Mouse (Mus musculus): Measurements from ENCODE around the gene Tbc1d32. TPM values are rescaled to one million over a fixed set of nuclear protein-coding genes. Genes with fewer than 3 reads are reported as not detected.

Gene Tbc1d32
- total and polyA plus RNA-seq, 2 experiments from 2014 or later: 1.7 to 2.3 TPM

DNA sequence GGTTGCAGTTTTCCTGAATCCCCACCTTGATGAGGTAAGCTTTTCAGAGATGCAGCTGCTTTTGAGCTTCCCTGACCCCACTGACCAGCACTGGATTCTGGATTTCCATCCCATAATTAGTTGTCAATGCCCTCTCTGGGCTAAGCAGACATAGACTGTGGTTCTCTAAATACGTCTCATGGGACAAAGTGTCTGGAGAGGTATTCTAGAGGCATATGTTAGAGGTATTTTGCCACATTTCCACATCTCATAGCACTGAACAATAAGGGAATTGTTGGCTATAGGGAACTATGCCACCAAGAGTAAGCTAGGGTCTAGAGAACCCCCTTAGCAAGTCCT, 121.5 kb downstream of the Tbc1d32 start:
- ATAC-seq (ENCODE audit: insufficient read depth, low read depth): peak; percentile 24
- peak overlapping the region; percentile 68 for H3K27ac ChIP-seq (ENCODE audit: low read depth)
- WGBS: 30% methylated on average over 1 of the region's 1 CpGs
- peak overlapping the region; percentile 69 for H3K9ac ChIP-seq (replicated peaks; ENCODE audit: low read depth, low read length)
- H3K4me3 ChIP-seq (ENCODE audit: low read depth, low read length): peak overlapping the region; percentile 57
- H3K4me1 ChIP-seq (ENCODE audit: control insufficient read depth, insufficient read depth): no peaks in the 10 kb centered on the region
- no peaks in the 10 kb centered on the region for H3K36me3 ChIP-seq (replicated peaks; ENCODE audit: control insufficient read depth, insufficient read depth, low read length)
- H3K27me3 ChIP-seq (ENCODE audit: control insufficient read depth, insufficient read depth, low read length): no peaks in the 10 kb centered on the region
- H3K4me2 ChIP-seq (ENCODE audit: low read depth, low read length): peak overlapping the region; percentile 64
- DNase-seq (ENCODE audit: low spot score): peak; percentile 20
- H3K9me3 ChIP-seq (replicated peaks; ENCODE audit: control insufficient read depth, low read length): no peaks in the 10 kb centered on the region
- no peak for TF ChIP-seq CTCF (IDR thresholded peaks at IDR 0.05; ENCODE audit: low read depth)
- TF ChIP-seq EP300 (IDR thresholded peaks at IDR 0.05; ENCODE audit: low read depth): no peak

DNA sequence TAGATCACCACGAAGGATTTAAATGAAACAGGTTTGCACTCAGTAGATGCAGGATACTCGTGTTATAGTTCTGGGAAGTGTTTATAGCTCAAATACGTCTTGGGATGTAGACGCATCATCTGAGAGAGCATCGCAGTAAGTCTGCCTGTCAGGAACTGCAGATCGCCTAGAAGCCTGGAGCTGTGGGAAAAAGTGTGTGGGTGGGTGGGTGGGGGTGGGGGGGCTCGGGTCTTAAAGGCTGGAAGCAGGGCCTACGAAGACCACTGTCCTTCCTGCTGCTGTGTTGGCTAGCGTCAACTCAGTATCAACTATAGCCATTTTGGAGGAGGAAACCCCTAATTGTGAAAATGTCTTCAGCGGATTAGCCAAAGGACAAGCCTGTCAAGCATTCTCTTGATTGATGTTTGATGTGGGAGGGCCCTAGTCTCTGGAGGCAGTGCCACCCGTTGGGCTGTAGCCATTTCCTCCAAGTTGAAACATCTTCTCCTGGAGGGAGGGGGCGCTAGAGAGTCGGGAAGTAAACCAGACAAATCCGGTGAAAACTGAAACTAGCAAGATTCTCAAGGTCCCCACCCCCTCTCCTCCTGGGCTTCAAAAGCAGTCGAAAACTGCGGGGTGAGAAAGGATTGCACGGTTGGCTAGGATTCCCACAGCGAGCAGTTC, 122.0 kb downstream of the Tbc1d32 start, which contains the start of gene Msl3l2:
TSS of gene Msl3l2 (plus strand) at position 585 of the 663 bp plus-strand sequence.
- ATAC-seq (ENCODE audit: insufficient read depth, low read depth): peak; percentile 91
- DNase-seq (ENCODE audit: low spot score): peak; percentile 87
- WGBS: 22% methylated on average over 18 of the region's 18 CpGs

DNA sequence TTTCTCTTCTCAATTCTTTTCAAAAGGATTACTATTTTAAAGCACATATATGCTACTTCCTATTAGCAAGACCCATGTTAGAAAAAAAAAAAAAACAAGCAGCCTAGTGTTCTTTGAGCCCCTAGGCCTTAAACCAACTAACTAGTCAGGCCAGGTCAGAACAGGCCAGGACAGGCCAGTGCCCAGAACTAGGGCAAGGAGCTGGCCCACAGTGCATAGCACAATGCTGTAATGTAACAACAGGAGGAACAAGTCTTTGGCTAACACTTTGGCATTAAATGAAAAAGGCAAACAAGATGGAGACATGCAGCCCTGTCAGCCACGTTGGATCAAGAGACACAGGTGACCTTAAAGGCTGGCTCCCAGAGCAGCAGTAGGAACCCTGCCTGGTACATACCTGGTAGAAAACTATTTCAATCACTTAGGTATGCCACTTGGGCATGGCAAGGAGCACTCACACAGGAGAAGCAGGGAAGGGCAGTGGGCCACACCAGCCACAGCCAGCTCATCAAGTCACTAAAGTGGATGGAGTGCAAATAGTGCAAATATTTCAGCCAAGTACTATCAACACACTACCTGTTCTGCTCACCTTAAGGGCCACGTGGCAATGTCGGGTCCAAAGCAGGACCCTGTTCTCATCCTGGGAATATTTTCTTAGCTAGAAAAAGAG, 128.7 kb downstream of the Tbc1d32 start:
- Histone ChIP-seq H3K4me2 (ENCODE audit: low read depth, low read length) (no peak overlapping the region), H3K9me3 (replicated peaks; ENCODE audit: control insufficient read depth, low read length) (no peaks in the 10 kb centered on the region), H3K27ac (ENCODE audit: low read depth) (no peak overlapping the region), H3K4me3 (ENCODE audit: low read depth, low read length) (no peak overlapping the region), H3K9ac (replicated peaks; ENCODE audit: low read depth, low read length) (no peak overlapping the region), H3K36me3 (replicated peaks; ENCODE audit: control insufficient read depth, insufficient read depth, low read length) (no peaks in the 10 kb centered on the region), H3K4me1 (ENCODE audit: control insufficient read depth, insufficient read depth) (no peaks in the 10 kb centered on the region), H3K27me3 (ENCODE audit: control insufficient read depth, insufficient read depth, low read length) (no peaks in the 10 kb centered on the region)
- no peak for DNase-seq (ENCODE audit: low spot score)
- ATAC-seq (ENCODE audit: insufficient read depth, low read depth): no peak
- no peak for TF ChIP-seq CTCF (IDR thresholded peaks at IDR 0.05; ENCODE audit: low read depth)
- TF ChIP-seq EP300 (IDR thresholded peaks at IDR 0.05; ENCODE audit: low read depth): no peak
- WGBS: 87% methylated on average over 3 of the region's 3 CpGs

More for the DNA sequence above, 122.0 kb downstream of the Tbc1d32 start, which contains the start of gene Msl3l2:
- peak within 1 kb of the TSS; percentile 64 for H3K4me2 ChIP-seq (ENCODE audit: low read depth, low read length)
- H3K9me3 ChIP-seq (replicated peaks; ENCODE audit: control insufficient read depth, low read length): no peaks in the 10 kb centered on the region
- no peaks in the 10 kb centered on the region for H3K4me1 ChIP-seq (ENCODE audit: control insufficient read depth, insufficient read depth)
- peak within 1 kb of the TSS; percentile 69 for H3K9ac ChIP-seq (replicated peaks; ENCODE audit: low read depth, low read length)
- TF ChIP-seq CTCF (IDR thresholded peaks at IDR 0.05; ENCODE audit: low read depth) (peak; percentile 73), EP300 (IDR thresholded peaks at IDR 0.05; ENCODE audit: low read depth) (no peak; the same call in 1 of the 2 replicates)
- H3K4me3 ChIP-seq (ENCODE audit: low read depth, low read length): peak within 1 kb of the TSS; percentile 57
- H3K27ac ChIP-seq (ENCODE audit: low read depth): peak within 1 kb of the TSS; percentile 68
- no peaks in the 10 kb centered on the region for H3K27me3 ChIP-seq (ENCODE audit: control insufficient read depth, insufficient read depth, low read length)
- H3K36me3 ChIP-seq (replicated peaks; ENCODE audit: control insufficient read depth, insufficient read depth, low read length): no peaks in the 10 kb centered on the region

DNA sequence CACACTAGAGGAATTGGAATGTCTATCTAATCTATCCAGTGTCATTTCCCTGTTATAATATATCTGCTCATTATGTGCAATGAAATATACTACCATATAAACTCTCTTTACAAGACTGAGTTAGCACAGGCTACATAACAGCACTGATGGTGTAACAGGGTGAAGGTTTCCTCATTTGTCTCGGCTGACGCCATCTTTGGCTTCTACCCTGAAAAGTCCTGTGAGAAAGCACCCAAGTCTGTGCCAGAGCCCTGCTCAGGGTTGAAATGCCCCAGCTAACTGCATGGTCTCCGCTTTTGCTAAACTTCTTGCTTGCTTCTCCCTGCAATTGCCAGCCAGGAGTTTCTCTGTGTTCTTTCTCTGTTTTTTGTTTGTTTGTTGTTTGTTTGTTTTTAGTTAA, 129.4 kb downstream of the Tbc1d32 start:
- no peak overlapping the region for H3K4me2 ChIP-seq (ENCODE audit: low read depth, low read length)
- no peak overlapping the region for H3K27ac ChIP-seq (ENCODE audit: low read depth)
- H3K36me3 ChIP-seq (replicated peaks; ENCODE audit: control insufficient read depth, insufficient read depth, low read length): no peaks in the 10 kb centered on the region
- 82% methylated on average over 3 of the region's 3 CpGs for WGBS
- H3K27me3 ChIP-seq (ENCODE audit: control insufficient read depth, insufficient read depth, low read length): no peaks in the 10 kb centered on the region
- no peak for DNase-seq (ENCODE audit: low spot score)
- H3K9me3 ChIP-seq (replicated peaks; ENCODE audit: control insufficient read depth, low read length): no peaks in the 10 kb centered on the region
- no peak for ATAC-seq (ENCODE audit: insufficient read depth, low read depth)
- TF ChIP-seq EP300 (IDR thresholded peaks at IDR 0.05; ENCODE audit: low read depth) (no peak), CTCF (IDR thresholded peaks at IDR 0.05; ENCODE audit: low read depth) (no peak)
- no peak overlapping the region for H3K9ac ChIP-seq (replicated peaks; ENCODE audit: low read depth, low read length)
- H3K4me1 ChIP-seq (ENCODE audit: control insufficient read depth, insufficient read depth): no peaks in the 10 kb centered on the region
- no peak overlapping the region for H3K4me3 ChIP-seq (ENCODE audit: low read depth, low read length)

DNA sequence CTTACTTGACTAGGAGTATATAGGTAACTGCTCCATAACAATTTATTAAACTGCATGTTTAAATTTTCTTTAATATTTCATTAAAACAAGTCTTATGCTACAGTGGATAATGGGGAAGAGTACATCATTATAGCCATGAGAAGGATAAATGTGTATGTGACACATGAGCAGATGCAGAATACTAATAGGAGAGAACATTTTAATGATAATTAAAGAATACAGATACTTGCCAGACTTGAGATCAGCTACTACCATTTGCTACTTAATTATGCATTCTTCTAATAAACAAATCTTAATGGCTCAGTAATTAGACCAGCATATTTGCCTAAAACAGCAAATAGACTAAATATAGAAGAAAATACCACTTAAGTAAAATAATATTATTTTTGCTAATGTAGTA, 131.7 kb downstream of the Tbc1d32 start:
- Histone ChIP-seq H3K27me3 (ENCODE audit: control insufficient read depth, insufficient read depth, low read length) (no peaks in the 10 kb centered on the region), H3K9ac (replicated peaks; ENCODE audit: low read depth, low read length) (no peak overlapping the region), H3K4me3 (ENCODE audit: low read depth, low read length) (no peak overlapping the region), H3K9me3 (replicated peaks; ENCODE audit: control insufficient read depth, low read length) (no peaks in the 10 kb centered on the region), H3K27ac (ENCODE audit: low read depth) (no peak overlapping the region), H3K4me1 (ENCODE audit: control insufficient read depth, insufficient read depth) (no peaks in the 10 kb centered on the region), H3K4me2 (ENCODE audit: low read depth, low read length) (no peak overlapping the region), H3K36me3 (replicated peaks; ENCODE audit: control insufficient read depth, insufficient read depth, low read length) (no peaks in the 10 kb centered on the region)
- TF ChIP-seq EP300 (IDR thresholded peaks at IDR 0.05; ENCODE audit: low read depth) (no peak), CTCF (IDR thresholded peaks at IDR 0.05; ENCODE audit: low read depth) (no peak)
- ATAC-seq (ENCODE audit: insufficient read depth, low read depth): no peak
- no peak for DNase-seq (ENCODE audit: low spot score)
